Mouse (Mus musculus): ENCODE results near the gene Sesn3.
"Not testable (repeated sequence)": the region's sequence is repeated elsewhere in the genome, so short reads cannot be mapped to it uniquely, and the experiment has no call there.

Gene Sesn3

GRCm38 (mm10) chr9:14274986-14275720, at the start of gene Sesn3:
Sesn3 (plus strand) TSS chr9:14275067.
- Histone ChIP-seq H3K4me3 (replicated peaks; ENCODE audit: low read length) (peak within 1 kb of the TSS; percentile 95), H3K36me3 (ENCODE audit: insufficient read depth, low read length) (no peaks in the 10 kb centered on the region), H3K27me3 (ENCODE audit: insufficient read depth, low read length) (no peaks in the 10 kb centered on the region), H3K4me1 (replicated peaks; ENCODE audit: low read depth, low read length) (peaks cover 27% of the 10 kb centered on the region), H3K9me3 (ENCODE audit: low read length) (no peaks in the 10 kb centered on the region)
- TF ChIP-seq POU5F1 (IDR thresholded peaks at IDR 0.05; ENCODE audit: borderline replicate concordance, low read length): no peak

DNA sequence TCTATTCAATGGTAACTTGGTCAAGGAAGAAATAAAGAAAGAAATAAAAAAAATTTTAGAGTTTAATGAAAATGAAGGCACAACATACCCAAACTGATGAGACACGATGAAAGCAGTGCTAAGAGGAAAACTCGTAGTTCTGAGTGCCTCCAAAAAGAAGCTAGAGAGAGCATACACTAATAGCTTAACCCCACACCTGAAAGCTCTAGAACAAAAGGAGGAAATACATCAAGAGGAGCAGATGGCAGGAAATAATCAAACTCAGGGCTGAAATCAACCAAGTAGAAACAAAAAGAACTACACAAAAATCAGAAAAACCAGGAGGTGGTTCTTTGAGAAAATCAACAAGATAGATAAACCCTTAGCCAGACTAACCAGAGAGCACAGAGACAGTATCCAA, 47.8 kb upstream of the Sesn3 start:
- not testable (repeated sequence) for H3K4me1 ChIP-seq (replicated peaks; ENCODE audit: low read depth, low read length); H3K4me3 ChIP-seq (replicated peaks; ENCODE audit: low read length); H3K36me3 ChIP-seq (ENCODE audit: insufficient read depth, low read length); H3K27me3 ChIP-seq (ENCODE audit: insufficient read depth, low read length); H3K9me3 ChIP-seq (ENCODE audit: low read length)

DNA sequence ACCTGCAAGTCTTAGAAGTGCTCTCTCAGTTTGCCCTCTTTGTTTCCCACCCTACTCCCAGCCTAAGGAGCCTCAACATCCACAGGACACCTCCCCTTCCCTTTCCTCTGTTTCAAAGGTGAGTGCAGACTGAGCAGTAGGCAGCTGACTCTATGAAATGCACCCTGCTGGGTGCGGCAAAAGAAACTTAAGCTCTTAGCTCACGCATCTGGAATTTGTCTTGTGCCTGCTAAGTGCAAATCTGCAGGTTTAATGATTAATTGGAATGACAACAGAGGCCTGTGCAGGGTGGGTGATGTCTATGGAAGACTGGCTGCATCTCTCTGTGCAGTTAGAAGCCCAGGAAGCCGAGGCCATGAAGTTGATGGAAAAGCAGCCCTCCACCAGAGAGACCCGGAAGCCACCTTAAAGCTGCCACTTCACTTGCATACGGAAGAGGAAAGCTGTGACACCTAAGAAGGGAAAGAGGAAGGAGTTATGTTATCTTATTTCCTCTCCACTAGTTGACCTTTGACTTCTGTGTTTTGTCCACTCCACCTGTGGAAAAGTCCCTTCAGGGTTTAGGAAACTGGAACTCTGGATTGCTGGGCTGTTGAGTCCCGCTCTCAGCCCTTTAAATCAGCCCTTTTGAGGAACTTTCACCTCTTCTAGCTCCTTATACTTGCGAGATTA, 41.0 kb upstream of the Sesn3 start:
- no peak overlapping the region for H3K4me3 ChIP-seq (replicated peaks; ENCODE audit: low read length)
- no peaks in the 10 kb centered on the region for H3K9me3 ChIP-seq (ENCODE audit: low read length)
- TF ChIP-seq NANOG (IDR thresholded peaks at IDR 0.05; ENCODE audit: borderline replicate concordance, low read length) (peak; percentile 74; the same call in 1 of the 2 replicates), POU5F1 (IDR thresholded peaks at IDR 0.05; ENCODE audit: borderline replicate concordance, low read length) (no peak)

DNA sequence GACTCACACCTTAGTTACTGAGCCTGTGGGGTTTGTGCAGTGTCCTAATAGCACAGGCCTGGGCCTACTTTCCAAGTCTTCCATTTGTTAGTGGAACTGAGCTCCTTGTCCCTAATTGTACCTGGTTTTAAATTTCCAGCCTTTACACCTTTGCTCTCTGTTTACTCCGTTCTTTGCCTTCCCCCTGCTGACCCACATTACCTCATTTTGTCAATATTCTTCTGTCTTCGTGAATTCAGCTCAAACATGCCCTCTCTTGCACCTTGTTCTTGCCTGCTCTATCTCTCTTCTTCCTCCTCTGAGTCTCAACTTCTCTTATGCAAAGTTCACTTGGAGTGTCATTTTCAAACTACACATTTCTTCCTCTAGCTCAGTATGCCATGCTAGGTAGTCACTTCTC, 39.6 kb upstream of the Sesn3 start:
- Histone ChIP-seq H3K27me3 (ENCODE audit: insufficient read depth, low read length) (no peaks in the 10 kb centered on the region), H3K4me3 (replicated peaks; ENCODE audit: low read length) (no peak overlapping the region), H3K4me1 (replicated peaks; ENCODE audit: low read depth, low read length) (peaks cover 44% of the 10 kb centered on the region), H3K9me3 (ENCODE audit: low read length) (no peaks in the 10 kb centered on the region), H3K36me3 (ENCODE audit: insufficient read depth, low read length) (no peaks in the 10 kb centered on the region)
- no peak for TF ChIP-seq CTCF (conservative IDR thresholded peaks at IDR 0.05; ENCODE audit: low read length)

More for the DNA sequence above, 41.0 kb upstream of the Sesn3 start:
- no peaks in the 10 kb centered on the region for H3K36me3 ChIP-seq (ENCODE audit: insufficient read depth, low read length)
- H3K4me1 ChIP-seq (replicated peaks; ENCODE audit: low read depth, low read length): peaks cover 44% of the 10 kb centered on the region
- no peaks in the 10 kb centered on the region; the same call in 1 of the 2 replicates for H3K27me3 ChIP-seq (ENCODE audit: insufficient read depth, low read length)

DNA sequence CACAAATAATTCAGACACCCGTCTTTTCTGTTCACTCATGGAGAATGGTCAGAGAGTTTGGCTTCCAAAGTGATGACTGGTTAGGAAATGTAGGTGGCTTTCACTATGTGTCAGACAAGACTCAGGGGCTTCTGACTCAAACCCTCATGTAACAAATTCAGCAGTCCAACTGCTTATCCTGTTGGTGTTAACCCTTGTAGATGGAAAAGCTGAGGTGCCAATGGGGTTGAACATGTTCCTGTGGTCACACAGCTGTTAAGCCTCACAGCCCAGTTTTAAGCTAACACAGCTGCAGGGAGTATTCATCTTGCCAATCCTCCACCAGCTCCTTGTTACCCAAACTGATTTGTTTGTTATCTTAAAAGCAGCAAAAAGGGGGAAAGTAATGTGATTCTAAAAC, 33.9 kb upstream of the Sesn3 start:
- H3K4me1 ChIP-seq (replicated peaks; ENCODE audit: low read depth, low read length): peaks cover 38% of the 10 kb centered on the region
- not testable (repeated sequence) for H3K4me3 ChIP-seq (replicated peaks; ENCODE audit: low read length); H3K27me3 ChIP-seq (ENCODE audit: insufficient read depth, low read length); H3K9me3 ChIP-seq (ENCODE audit: low read length); H3K36me3 ChIP-seq (ENCODE audit: insufficient read depth, low read length)

GRCm38 (mm10) chr9:14242308-14242707, 32.6 kb upstream of the Sesn3 start:
- Histone ChIP-seq H3K4me1 (replicated peaks; ENCODE audit: low read depth, low read length) (peaks cover 45% of the 10 kb centered on the region), H3K27me3 (ENCODE audit: insufficient read depth, low read length) (no peaks in the 10 kb centered on the region), H3K9me3 (ENCODE audit: low read length) (no peaks in the 10 kb centered on the region), H3K36me3 (ENCODE audit: insufficient read depth, low read length) (no peaks in the 10 kb centered on the region), H3K4me3 (replicated peaks; ENCODE audit: low read length) (no peak overlapping the region)
- no peak for TF ChIP-seq POU5F1 (IDR thresholded peaks at IDR 0.05; ENCODE audit: borderline replicate concordance, low read length)
- no peak for TF ChIP-seq CTCF (conservative IDR thresholded peaks at IDR 0.05; ENCODE audit: low read length)
- no peak for TF ChIP-seq NANOG (IDR thresholded peaks at IDR 0.05; ENCODE audit: borderline replicate concordance, low read length)

DNA sequence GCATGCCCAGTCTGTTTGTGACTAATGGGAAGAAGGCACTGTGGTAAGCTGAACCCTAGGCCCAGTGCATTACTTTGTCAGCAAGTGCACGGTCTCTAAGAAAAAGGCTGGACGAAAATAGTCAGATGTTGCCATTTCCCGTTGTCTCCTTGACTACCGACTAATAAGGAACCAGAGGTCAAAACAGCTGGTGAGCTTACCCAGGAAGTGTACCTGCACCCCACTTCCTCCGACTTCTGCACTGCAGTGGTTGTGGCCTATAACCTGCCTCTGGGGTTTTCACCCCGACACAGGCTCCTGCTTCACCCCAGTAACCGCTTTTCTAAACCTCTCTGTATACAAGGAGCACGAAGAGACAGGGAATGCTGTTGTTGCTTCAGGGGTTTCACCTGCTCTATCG, 30.3 kb upstream of the Sesn3 start:
- H3K4me1 ChIP-seq (replicated peaks; ENCODE audit: low read depth, low read length): peaks cover 38% of the 10 kb centered on the region
- no peaks in the 10 kb centered on the region for H3K27me3 ChIP-seq (ENCODE audit: insufficient read depth, low read length)
- H3K9me3 ChIP-seq (ENCODE audit: low read length): no peaks in the 10 kb centered on the region
- TF ChIP-seq CTCF (conservative IDR thresholded peaks at IDR 0.05; ENCODE audit: low read length) (no peak), NANOG (IDR thresholded peaks at IDR 0.05; ENCODE audit: borderline replicate concordance, low read length) (no peak), POU5F1 (IDR thresholded peaks at IDR 0.05; ENCODE audit: borderline replicate concordance, low read length) (no peak)
- H3K4me3 ChIP-seq (replicated peaks; ENCODE audit: low read length): peak overlapping the region; percentile 3; the same call in 1 of the 2 replicates
- no peaks in the 10 kb centered on the region for H3K36me3 ChIP-seq (ENCODE audit: insufficient read depth, low read length)

DNA sequence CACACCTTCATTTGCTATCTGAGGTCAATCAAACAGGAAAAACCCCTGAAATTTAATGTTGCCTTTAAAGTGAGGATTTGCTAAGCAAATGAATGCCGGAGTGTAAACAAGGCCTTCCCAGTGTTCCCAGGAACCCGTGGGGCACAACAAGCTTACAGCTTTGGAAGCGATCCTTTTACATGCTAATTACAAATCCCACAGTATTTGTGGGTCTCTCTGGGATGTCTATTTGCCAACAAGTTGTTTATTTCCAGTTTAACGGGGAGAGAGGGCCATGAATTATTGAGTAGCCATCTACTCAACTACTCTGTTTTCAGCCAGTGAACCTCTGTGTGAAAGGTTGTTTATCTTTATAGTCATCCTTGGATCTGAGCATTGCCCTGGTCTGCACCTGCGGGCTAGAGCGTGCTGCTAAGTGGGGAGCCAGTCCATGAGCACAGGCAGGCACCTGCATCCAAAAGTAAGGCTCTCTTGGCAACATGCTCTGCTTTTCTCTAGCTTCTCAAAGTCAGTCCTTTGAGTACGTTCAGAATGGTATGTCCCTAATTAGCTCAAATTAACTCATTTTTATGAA, 29.8 kb upstream of the Sesn3 start:
- Histone ChIP-seq H3K9me3 (ENCODE audit: low read length) (no peaks in the 10 kb centered on the region), H3K4me1 (replicated peaks; ENCODE audit: low read depth, low read length) (peaks cover 38% of the 10 kb centered on the region), H3K27me3 (ENCODE audit: insufficient read depth, low read length) (no peaks in the 10 kb centered on the region), H3K4me3 (replicated peaks; ENCODE audit: low read length) (0 out of 2 replicates have a peak overlapping the region, but pooled peaks have one; percentile 3), H3K36me3 (ENCODE audit: insufficient read depth, low read length) (no peaks in the 10 kb centered on the region)
- no peak for TF ChIP-seq POU5F1 (IDR thresholded peaks at IDR 0.05; ENCODE audit: borderline replicate concordance, low read length)
- TF ChIP-seq CTCF (conservative IDR thresholded peaks at IDR 0.05; ENCODE audit: low read length): no peak
- no peak for TF ChIP-seq NANOG (IDR thresholded peaks at IDR 0.05; ENCODE audit: borderline replicate concordance, low read length)

Data from E14TG2a.4 (cell line).